Comparison of ENCODE assay signal across 9 mouse cellular contexts in the genomic region with DNA sequence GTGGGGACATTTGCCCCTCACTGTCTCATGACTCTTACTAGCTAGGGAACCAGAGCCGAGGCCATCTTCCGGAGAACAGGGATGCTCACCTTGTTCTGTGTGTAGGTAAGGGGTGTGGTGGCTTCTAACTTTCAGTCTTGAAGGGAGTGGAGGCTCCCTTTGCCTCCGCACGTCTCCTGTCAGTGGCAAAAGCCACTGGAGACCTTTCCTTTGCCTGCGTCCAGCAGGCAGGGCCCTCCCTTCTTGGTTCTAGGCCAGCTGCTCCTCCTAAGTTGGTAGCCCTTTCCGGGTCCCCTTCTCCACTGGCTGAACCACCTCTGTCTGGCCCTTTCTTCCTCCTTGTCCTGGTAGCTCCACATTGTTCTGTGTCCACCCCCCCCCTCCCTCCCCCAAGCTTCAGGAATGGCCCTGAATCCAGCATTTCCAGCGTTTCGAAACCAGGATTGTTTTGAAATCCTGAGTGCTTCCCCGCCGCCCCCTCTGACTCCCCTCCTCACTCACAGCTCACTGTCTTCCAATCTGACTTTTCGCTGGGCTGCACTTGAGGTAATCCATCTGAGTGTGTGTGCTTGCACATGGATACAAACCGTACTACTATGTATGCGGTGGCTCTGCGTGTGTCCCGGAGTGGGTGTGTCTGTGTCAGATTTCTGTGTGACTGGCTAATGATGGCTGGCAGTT. TPM values are rescaled to one million over a fixed set of nuclear protein-coding genes. Genes with fewer than 3 reads are reported as not detected.
DNase-seq lines count a peak whose midpoint lies in the region; ATAC-seq lines count a peak whose summit lies in the region.
"Had no signal": no experiment of that assay in that cellular context is flagged by ENCODE, and none has a peak within 500 bp of the region (broad histone marks: within the 10 kb centered on the region; RNA-seq: fewer than 3 reads in every experiment).

No protein-coding gene starts in this region.

- 17% methylated on average over 15 of the region's 15 CpGs for WGBS in forebrain, embryonic 13.5 days
- WGBS in hindbrain, embryonic 14.5 days = 16% methylated on average over 15 of the region's 15 CpGs
- WGBS in neural tube, embryonic 12.5 days = 29% methylated on average over 15 of the region's 15 CpGs

- H3K9ac ChIP-seq in forebrain, embryonic 13.5 days = peak overlapping the region; percentile 49
- H3K9ac ChIP-seq in hindbrain, embryonic 14.5 days = peak overlapping the region; percentile 95
- H3K9ac ChIP-seq in neural tube, embryonic 12.5 days = peak overlapping the region; percentile 97; the same call in 1 of the 2 replicates

- ATAC-seq in forebrain, embryonic 13.5 days = no peak
- ATAC-seq in hindbrain, embryonic 14.5 days (ENCODE audit: low FRiP score) = no peak
- no peak for ATAC-seq in neural tube, embryonic 12.5 days (ENCODE audit: low FRiP score, low read depth)
- ATAC-seq in activated CD4-positive, CD25-positive, alpha-beta regulatory T cell, adult 4 months = no peak

- no peaks in the 10 kb centered on the region for H3K36me3 ChIP-seq in forebrain, embryonic 13.5 days (ENCODE audit: poor library complexity, severe bottlenecking)
- no peaks in the 10 kb centered on the region for H3K36me3 ChIP-seq in hindbrain, embryonic 14.5 days (replicated peaks; ENCODE audit: control insufficient read depth, insufficient read depth)
- H3K36me3 ChIP-seq in neural tube, embryonic 12.5 days = no peaks in the 10 kb centered on the region

- peak; percentile 72 for DNase-seq in urinary bladder, postnatal 14 days (ENCODE audit: low spot score)
- no peak for DNase-seq in urinary bladder, postnatal 4 days (ENCODE audit: low spot score in 2 of 2)
- no peak for DNase-seq in hindbrain, embryonic 14.5 days (ENCODE audit: low spot score)
- peak; percentile 14 for DNase-seq in liver
- DNase-seq in embryo, embryonic 11 days = no peak

- H3K9me3 ChIP-seq in forebrain, embryonic 13.5 days (replicated peaks) = no peaks in the 10 kb centered on the region
- no peaks in the 10 kb centered on the region for H3K9me3 ChIP-seq in hindbrain, embryonic 14.5 days (ENCODE audit: control insufficient read depth, low read length)
- no peaks in the 10 kb centered on the region for H3K9me3 ChIP-seq in neural tube, embryonic 12.5 days

- peak overlapping the region; percentile 88 for H3K27ac ChIP-seq in forebrain, embryonic 13.5 days
- H3K27ac ChIP-seq in hindbrain, embryonic 14.5 days = peak overlapping the region; percentile 83; the same call in 1 of the 2 replicates
- H3K27ac ChIP-seq in neural tube, embryonic 12.5 days = no peak overlapping the region

- H3K4me3 ChIP-seq in forebrain, embryonic 13.5 days = peak overlapping the region; percentile 99
- H3K4me3 ChIP-seq in hindbrain, embryonic 14.5 days (replicated peaks; ENCODE audit: low read length) = peak overlapping the region; percentile 72
- peak overlapping the region; percentile 13 for H3K4me3 ChIP-seq in neural tube, embryonic 12.5 days

- peak overlapping the region; percentile 99 for H3K4me2 ChIP-seq in forebrain, embryonic 13.5 days
- peak overlapping the region; percentile 96 for H3K4me2 ChIP-seq in hindbrain, embryonic 14.5 days (replicated peaks)
- H3K4me2 ChIP-seq in neural tube, embryonic 12.5 days (replicated peaks) = peak overlapping the region; percentile 94

- peaks cover 86% of the 10 kb centered on the region for H3K4me1 ChIP-seq in forebrain, embryonic 13.5 days
- H3K4me1 ChIP-seq in hindbrain, embryonic 14.5 days (replicated peaks; ENCODE audit: control insufficient read depth, insufficient read depth, low read length) = peaks cover 84% of the 10 kb centered on the region
- peaks cover 80% of the 10 kb centered on the region for H3K4me1 ChIP-seq in neural tube, embryonic 12.5 days

- no peaks in the 10 kb centered on the region for H3K27me3 ChIP-seq in forebrain, embryonic 13.5 days
- H3K27me3 ChIP-seq in hindbrain, embryonic 14.5 days (ENCODE audit: control insufficient read depth, insufficient read depth, low read length) = no peaks in the 10 kb centered on the region
- no peaks in the 10 kb centered on the region for H3K27me3 ChIP-seq in neural tube, embryonic 12.5 days (replicated peaks)

RNA-seq across cellular contexts. Expression of a gene that starts 4.3 kb away (rescaled TPM):
- 8.6 and 9.1 TPM in 2 replicates for polyA plus RNA-seq in forebrain, embryonic 13.5 days (2015; fragmentation: Nextera tagmentation; extraction: Ambion mirVana)
- 11.6 and 13.5 TPM in 2 replicates for polyA plus RNA-seq in hindbrain, embryonic 14.5 days (2014; fragmentation: Nextera tagmentation; extraction: Ambion mirVana)
- polyA plus RNA-seq in neural tube, embryonic 12.5 days (2016; fragmentation: Nextera tagmentation; extraction: Ambion mirVana) = 9.3 and 10.9 TPM in 2 replicates
- polyA plus RNA-seq in activated CD4-positive, CD25-positive, alpha-beta regulatory T cell, adult 4 months (2017; shearing (Covaris generic)) = 10 to 100 TPM; 13.2 to 15.2 TPM

RNA-seq across cellular contexts. Expression of a gene that starts 32.1 kb away (rescaled TPM):
- not detected in 2 replicates for polyA plus RNA-seq in forebrain, embryonic 13.5 days (2015; fragmentation: Nextera tagmentation; extraction: Ambion mirVana)
- polyA plus RNA-seq in hindbrain, embryonic 14.5 days (2014; fragmentation: Nextera tagmentation; extraction: Ambion mirVana) = not detected in 2 replicates
- polyA plus RNA-seq in neural tube, embryonic 12.5 days (2016; fragmentation: Nextera tagmentation; extraction: Ambion mirVana) = 0.35 TPM in 1 of 2 replicates, not detected in the other
- polyA plus RNA-seq in activated CD4-positive, CD25-positive, alpha-beta regulatory T cell, adult 4 months (2017; shearing (Covaris generic)) = not detected
- polyA plus RNA-seq: large intestine, adult 2 months had no signal

RNA-seq across cellular contexts. Expression of a gene that starts 45.9 kb away (rescaled TPM):
- not detected in 2 replicates for polyA plus RNA-seq in forebrain, embryonic 13.5 days (2015; fragmentation: Nextera tagmentation; extraction: Ambion mirVana)
- not detected in 2 replicates for polyA plus RNA-seq in hindbrain, embryonic 14.5 days (2014; fragmentation: Nextera tagmentation; extraction: Ambion mirVana)
- polyA plus RNA-seq in neural tube, embryonic 12.5 days (2016; fragmentation: Nextera tagmentation; extraction: Ambion mirVana) = not detected in 2 replicates
- polyA plus RNA-seq in activated CD4-positive, CD25-positive, alpha-beta regulatory T cell, adult 4 months (2017; shearing (Covaris generic)) = under 1 TPM in 1 of 2 experiments, not detected in 1; 0.45 TPM
- polyA plus RNA-seq: large intestine, adult 2 months had no signal

Comparison
In these comparisons a context has a peak if more than half of its experiments do, and no peak if none do; other contexts are left out.
1. DNase-seq: peak in urinary bladder, postnatal 14 days (single experiment) and liver (single experiment); none in urinary bladder, postnatal 4 days (0 of 2), hindbrain, embryonic 14.5 days (single experiment) and embryo, embryonic 11 days (single experiment).
2. H3K4me3 ChIP-seq: peak in every context shown above with its lines; median percentile 99 in forebrain, embryonic 13.5 days; 72 in hindbrain, embryonic 14.5 days; 13 in neural tube, embryonic 12.5 days.
3. Peak in every context shown above with its lines, with median percentiles within 50 percentile points of each other: H3K4me2 ChIP-seq and H3K9ac ChIP-seq.